13 mouse cellular contexts compared by ENCODE assay signal in genomic region chr12:95329666-95330065, GRCm38 (mm10).
"Had no signal": no experiment of that assay in that cellular context is flagged by ENCODE, and none has a peak within 500 bp of the region (broad histone marks: within the 10 kb centered on the region; RNA-seq: fewer than 3 reads in every experiment).

No protein-coding gene starts in this region.

- H3K9me3 ChIP-seq: limb, embryonic 13.5 days; midbrain, embryonic 10.5 days had no signal

- H3K4me3 ChIP-seq: limb, embryonic 13.5 days; midbrain, embryonic 10.5 days had no signal

- H3K36me3 ChIP-seq: limb, embryonic 13.5 days; midbrain, embryonic 10.5 days had no signal

- H3K27me3 ChIP-seq: limb, embryonic 13.5 days had no signal

- H3K4me1 ChIP-seq: midbrain, embryonic 10.5 days had no signal

- H3K27ac ChIP-seq: kidney, postnatal 0 days; limb, embryonic 13.5 days; liver, embryonic 14.5 days; midbrain, embryonic 10.5 days had no signal

- DNase-seq: kidney, adult 9 months; kidney, postnatal 36 days; layer of hippocampus, adult 9-11 months; layer of hippocampus, postnatal 36 days; lung, adult 2 months; lung, postnatal 36 days; right cerebral cortex, postnatal 25 days; thymus, adult 18-20 months; thymus, postnatal 14 days had no signal
